Mouse (Mus musculus) erythroid progenitor cell, adult 5-6 weeks (primary cell): ENCODE results near the gene Glyctk. TPM values are rescaled to one million over a fixed set of nuclear protein-coding genes. Genes with fewer than 3 reads are reported as not detected.

Experiments used
- ATAC-seq: replicated peaks from 2 replicates; pipeline ENCODE4 v1.8.0; 2016; ENCODE audit warnings: moderate number of reproducible peaks, mild to moderate bottlenecking, moderate TSS enrichment, inconsistent platforms; ENCODE audit not compliant: poor library complexity, low FRiP score, severe bottlenecking
- total RNA-seq, 2 experiments: library from RNA; stranded (forward) in 1 of 2; stranded (reverse) in 1 of 2; fragments of 150-400 nt in 1 of 2; fragments of 186-747, 209-891 nt in 1 of 2; gene quantifications; 2 replicates each; pipeline versions ENCODE4 v1.2.3 to v1.2.4; 2015 to 2017; ENCODE audit warnings: low replicate concordance in 2 of 2

Glyctk gene
- total RNA-seq, 2 experiments from 2014 or later, result 0.84 TPM; not detected in 1

DNA sequence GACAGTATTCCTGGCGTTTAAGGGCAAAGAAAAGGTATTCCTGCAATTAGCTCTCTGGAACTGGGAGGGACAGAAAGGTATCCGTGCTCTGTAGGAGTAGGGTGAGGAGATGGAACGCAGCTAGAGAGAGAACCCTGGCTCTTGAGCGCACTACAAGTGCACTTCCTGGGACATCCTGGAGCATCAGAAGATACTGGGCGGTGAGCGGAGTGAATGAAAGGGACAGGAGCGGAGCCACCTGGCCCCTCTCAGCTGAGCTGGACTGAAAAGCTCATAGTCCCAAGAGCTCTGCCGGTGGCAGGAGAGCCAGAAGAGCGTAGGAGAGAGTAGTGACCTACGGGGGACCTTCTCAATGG lies 8.6 kb downstream of the Glyctk start:
- ATAC-seq, result no peak

DNA sequence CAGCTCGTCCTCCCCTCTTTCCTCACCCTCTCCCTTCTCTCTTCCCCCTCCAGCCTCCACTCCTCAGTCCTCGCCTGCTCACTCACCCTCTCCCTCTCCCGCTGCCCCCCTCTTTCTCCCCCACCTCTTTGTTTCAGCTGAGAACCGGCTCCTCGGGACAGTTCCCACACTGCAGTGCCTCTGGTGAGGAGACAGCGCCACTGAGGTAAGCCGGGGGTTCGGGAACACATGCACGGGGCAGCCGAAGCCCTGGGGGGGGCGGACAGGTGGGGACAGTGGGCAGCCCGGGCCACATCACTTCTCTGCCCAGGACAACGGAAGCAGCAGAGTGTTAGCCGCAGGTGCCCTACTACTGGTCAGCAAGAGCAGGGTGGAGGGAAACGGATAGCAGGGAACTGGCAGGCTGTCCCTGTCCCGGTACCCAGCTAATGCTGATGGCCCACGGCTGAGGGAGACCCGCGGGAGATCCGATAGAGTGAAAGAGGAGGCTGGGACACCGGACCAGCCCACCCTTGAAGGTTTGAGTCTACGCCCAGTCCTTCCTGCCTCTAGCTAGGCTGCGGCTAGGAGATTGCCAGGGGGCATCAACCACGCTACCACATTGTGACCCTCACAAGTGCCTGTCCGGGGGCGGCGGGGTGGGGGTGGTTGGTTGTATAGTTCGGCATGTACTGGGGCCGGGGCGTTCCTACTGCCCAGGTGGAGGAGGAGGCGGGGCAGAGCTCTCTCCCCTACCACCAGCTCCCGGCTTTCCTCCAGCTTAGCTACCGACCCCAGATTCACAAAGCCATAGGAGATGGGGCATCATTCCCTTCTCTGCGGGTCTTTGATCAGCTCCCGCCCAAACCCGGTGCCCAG lies 9.2 kb downstream of the Glyctk start:
- ATAC-seq, result no peak

DNA sequence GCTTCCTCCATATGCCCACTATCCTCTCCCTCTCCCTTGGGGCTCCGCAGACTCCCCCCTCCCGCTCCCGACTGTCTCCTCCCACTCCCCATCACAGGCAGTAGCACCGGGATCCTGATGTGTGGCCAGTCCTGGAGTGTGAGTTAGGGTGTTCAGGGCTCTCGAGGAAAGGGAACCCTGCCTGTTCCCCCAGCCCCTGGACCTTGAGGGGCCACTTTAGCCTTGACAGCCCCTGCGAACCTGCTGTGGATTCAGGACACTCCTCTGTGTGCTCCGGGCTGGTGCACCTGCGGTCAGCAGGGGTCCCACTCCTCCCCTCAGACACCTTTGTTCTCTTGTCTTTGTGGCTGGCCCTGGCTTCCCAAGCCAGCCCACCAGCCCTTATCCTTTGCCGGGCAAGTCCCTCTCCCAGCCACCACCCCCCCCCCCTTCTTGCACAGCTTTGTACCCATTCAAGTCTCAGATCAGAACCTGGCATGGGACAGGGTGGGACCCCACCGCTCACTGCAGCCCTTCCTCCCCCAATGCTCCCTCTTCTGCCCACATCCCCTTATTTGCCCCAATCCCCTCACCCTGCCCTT lies 10.0 kb downstream of the Glyctk start:
- ATAC-seq, result no peak

DNA sequence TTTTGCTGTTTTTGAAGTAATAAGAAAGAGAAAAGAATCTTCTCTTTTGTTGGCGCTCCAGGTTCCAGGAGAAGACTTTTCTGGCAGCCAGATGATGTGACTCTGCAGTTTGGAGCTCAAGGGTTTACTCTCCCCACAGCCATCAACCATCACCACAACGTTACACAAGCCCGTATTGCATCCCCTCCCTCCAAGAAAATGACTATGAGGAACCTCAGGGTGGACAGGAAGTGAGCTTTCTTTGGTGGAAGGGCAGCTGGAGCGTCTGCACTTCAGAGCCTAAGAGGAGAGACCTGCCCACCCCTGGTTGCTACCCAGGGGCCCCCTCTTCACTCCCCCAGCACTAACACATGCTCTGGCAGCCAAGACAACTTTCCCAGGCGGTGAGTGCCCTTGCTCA lies 10.7 kb downstream of the Glyctk start:
- ATAC-seq, result no peak

DNA sequence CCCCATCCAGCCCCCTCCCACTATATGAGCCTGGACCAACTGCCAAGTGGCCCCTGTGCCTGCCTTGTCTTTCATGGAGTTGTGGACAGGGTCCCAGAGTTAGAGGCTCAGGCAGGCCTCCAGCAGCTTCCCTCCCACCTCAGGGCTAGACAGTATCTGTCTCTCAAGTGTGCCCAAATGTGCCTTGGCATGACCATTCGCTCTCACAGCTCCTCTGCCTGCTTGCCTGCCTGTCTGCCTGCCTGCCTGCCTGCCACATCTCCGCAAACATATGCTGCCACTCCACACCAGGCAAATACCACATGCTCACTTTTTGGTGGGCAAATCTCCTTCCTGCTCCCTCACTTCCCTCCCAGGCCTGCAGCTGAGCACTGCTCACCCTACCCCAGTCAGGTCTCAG lies 12.4 kb downstream of the Glyctk start:
- ATAC-seq, result no peak

DNA sequence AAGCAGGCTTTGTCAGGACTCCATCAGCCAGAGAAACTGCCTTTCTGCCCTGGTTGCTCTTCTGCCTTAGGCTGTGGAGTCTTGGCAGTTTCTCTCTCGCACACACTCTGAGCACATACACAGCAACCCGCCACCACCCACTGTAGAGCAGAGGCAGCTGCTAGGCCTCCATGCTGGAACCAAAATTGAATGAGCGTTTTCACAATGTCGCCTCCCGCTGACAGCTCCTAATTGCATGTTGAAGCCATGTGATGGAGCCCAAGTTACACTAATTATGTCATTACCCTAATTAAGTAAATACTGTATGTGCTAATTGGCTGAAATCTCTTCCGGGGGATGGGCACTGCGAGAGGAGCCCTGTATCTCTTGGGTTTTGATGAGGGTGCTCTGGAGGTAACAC lies 13.8 kb downstream of the Glyctk start:
- no peak for ATAC-seq

DNA sequence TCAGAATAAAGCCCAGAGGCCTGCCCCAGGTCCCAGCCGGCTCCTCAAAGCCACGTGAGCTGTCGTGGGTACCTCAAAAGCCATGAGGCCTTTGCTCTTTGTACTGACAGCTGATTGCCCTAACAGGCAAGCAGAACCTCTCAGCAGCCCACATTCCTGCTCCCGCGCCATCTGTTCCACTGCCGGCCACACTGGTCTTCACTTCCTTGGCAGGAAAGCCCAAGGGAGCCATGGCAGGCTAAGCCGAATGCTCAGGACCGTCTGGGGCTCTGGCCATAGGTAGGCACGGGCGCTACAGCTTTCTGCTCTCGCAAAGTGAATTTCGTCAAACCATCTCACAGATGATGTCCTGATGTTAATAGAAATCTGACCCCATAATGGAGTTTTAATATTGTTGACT lies 16.0 kb downstream of the Glyctk start:
- ATAC-seq, result no peak

DNA sequence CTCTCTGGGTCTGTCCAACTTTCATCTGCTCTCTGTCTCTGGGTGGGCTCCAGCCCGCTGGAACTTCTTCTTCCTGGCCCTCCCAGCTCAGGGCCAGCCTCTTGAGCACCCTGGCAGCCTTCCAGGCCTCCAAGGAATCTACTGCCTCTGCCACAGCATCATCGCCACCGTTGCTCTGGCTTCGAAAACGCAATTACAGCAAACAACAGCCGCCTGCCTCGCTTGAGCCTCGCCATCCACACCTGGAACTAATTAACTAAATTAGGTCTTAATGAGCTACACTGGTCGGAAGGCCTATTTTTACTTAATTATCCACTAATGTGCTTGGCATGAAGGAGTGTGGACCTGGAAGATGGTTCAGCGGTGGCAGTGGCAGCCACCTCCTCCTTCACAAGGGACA lies 18.2 kb downstream of the Glyctk start:
- no peak for ATAC-seq

DNA sequence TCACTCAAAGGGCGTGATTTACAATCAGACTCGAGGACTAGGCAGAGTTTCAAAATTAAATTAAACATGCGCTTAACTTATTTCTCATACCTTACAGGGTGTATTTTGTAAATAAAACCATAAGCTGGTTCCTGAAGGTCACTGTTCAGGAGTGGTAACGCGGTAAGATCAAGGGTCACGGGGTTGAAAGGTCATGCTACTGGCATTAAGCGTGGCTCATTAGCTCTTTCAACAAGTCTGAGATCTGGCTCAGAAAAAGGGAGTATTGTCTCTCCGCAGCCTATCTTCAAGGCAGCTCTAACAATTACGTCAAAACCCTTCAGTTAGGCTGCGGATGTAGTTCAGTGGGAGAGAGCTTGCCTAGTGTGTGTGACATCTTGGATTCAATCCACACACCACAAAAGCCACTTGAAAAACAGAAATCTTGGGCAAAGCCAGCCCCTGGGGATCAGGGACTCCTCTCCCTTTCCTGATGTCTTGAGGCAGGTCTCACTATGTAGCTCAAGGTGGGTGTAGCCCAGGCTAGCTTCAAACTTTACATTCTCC lies 20.2 kb downstream of the Glyctk start:
- ATAC-seq, result no peak

DNA sequence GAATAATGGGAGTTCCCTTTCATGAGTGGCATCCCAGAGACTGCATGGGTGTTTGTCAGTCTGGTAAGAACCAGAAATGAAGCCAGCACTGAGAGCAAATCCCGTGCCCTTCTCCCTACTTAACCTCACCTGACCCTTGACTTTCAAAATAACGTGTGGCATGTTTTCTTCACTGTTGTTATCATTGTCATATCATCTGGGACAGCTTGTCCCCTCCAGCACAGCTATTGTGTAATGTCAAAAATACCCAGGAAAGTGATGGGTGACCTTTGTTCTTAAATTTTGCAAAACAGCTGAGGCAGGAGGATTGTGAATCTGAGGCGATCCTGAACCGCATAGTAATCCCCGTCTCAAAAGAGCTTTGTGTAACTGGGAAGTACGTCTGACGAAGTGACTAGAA lies 27.7 kb downstream of the Glyctk start:
- no peak for ATAC-seq

DNA sequence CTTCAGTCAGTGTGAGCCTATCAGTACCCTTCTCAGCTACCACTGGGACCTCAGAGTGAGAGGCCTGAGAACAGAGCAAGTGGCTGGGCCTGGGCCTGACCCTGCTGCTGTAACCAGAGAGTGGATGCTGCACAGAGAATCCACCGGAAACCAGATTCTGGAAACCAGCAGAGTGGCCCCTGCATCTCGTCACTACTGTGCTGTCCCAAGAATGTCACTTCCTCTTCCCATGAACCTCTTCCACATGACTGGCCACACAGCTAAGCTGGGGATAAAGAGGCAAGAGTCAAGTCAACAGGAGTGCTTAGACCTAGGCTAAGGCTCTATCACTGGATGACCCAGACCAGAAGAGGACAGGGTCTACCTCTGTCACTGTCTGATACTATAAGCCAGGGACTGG lies 28.9 kb downstream of the Glyctk start:
- ATAC-seq, result no peak

DNA sequence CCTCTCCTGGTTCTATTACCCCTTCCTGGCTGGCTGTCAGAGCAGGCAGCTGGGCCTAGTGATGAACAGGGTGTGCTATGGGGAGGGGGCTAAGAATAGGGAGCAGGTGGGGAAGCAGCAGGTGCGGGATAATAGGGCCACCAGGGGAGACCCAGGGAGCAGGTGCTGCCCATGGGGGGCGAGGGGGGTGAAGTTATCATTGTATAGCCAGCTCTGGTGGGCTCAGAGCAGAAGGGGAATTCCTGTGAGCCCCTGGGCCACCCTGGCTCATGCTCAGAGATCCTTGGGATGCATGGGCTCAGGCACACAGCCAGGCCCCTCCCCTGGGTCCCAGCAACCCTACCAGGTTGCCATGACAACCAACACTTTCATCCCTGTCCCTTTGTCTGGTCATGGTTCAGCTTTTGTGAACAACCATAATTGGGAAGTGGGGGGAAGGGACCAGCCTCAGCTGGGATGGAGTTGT lies 31.1 kb downstream of the Glyctk start:
- no peak for ATAC-seq

DNA sequence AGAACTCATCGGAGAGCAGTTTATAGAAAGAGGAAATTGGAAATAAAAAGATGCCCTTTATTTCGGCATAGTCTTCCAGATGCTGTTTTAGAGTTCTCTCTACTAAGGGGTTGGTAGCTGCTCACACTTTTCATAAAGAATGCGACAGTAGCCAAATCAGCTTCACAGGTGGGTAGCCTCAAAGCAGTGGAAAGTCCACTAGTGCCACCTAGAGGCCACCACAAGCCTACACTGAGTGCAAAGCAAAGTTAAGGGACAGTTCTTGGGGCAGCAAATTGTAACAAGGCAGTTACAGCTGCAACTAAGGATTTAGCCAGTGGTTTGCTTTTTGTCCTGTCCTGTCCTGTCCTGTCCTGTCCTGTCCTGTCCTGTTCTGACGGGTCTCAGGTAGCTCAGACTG lies 34.3 kb downstream of the Glyctk start:
- no peak for ATAC-seq

DNA sequence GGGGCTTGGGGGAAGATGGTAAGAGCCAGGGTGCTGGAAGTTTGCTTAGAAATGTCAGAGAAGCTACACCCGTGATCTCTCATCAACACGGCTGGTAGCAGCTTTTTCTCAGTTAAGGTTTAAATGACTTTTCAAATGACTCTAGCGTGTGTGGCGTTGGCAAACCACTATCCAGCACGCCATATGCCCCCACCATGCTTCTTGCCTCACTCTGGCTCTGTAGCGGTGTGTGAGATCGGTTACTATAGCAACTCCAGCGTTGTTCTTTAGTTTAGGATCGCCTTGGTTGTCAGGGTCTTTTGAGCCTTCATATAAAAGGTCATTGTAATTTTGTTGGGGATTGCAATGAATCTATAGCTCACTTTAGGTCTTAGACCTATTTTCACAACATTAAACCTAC lies 38.9 kb downstream of the Glyctk start:
- ATAC-seq, result no peak

DNA sequence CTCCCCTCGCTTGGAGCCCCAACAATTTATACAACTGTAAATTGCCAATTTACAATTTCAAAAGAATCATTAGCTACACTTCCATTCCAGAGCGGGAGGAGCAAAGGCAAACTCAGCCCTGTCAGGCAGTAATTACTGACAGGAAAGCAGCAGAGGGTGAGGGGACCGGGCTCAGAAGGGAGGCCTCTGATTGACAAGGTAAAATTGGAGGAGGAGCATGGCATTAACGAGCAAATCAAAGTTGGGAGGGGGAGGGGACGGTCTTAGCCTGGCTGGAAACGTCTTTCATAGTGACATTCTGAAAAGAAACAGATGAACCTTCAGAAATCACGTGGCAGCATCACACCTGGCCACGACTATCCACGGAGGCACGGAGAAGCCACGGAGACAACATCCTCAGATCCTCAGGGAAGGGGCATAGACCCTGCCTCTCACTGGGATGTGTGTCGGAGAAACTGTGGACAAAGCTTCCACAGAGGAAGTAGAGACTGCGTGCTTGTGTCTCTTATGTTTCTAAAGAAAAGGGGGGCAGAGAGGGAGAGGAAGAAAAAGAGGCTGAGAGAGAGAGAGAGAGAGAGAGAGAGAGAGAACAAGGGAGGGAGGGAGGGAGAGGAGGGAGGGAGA lies 42.0 kb downstream of the Glyctk start:
- ATAC-seq, result no peak

DNA sequence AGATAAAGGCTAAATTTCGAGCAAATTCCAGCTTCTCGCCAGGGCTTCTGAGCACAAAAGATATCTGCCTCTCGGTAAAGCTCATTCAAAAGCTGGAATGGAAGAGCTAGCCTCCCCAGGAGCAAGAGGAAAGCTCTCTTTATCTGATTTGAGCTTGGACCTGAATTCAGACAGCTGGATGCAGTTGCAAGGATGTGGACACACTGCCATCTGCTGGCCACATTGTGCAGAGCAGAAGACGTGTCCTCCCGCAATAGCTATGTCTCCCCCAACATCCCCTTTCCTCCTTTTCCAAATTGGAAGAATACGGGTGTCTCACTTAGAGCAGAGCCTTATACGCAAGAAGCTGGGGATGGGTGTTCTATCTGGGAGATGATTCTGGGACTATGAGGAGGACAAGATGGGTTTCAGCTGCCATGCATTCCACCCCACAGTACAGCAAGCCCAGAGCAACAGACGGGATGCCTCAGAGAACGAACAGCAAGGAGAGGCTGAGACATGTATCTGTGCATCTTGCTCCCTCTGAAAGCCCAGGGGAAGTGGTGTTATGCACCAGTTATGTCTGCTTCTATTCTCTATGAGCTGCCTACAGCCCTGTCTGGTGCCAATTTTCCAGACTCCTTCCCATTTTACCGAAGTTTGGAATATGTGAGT lies 45.0 kb downstream of the Glyctk start:
- ATAC-seq, result 0 out of 2 replicates have a peak, but pooled peaks have one; percentile 59

DNA sequence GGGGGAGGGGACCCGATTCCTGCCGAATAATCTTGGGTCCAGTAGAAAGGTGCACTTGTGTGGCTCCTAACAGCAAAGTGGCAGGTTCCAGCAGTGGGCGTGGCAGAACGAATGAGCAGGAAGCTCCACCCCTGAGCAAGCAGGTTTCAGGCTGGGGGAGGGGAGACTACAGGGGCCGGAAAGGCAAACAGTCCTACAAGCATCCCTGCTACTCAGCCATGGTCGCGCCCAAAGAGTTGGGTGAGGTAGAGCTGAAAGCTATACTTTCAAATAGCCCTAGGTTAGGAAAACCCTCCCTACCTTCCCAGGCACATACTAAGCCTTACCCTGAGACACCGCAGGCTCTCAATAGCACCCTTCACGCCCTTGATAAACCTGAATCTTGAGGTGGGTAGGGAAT lies 51.7 kb downstream of the Glyctk start:
- ATAC-seq, result no peak

DNA sequence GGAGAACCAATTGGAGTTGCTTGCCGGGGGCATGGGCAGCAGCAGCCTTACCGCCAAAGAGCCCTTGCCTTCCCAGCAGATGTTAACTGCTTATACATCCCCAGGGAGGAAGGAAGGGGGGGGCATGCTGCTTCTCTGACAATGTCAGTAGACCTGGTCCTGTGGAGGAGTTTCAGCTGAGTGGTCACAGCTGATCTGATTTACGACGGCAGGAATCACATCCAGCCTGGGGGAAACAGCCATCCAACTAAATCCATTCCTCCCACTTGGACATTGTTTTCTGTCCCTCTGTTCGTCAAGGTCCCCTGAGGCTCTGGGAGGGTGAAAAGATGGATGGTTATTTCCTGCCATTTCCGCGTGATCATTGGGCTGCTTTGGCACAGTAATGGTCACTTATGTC lies 53.5 kb downstream of the Glyctk start:
- ATAC-seq, result no peak
